Mouse (Mus musculus) right cerebral cortex, postnatal 10 days (tissue): ENCODE measurements at regions not wholly inside any gene's neighbourhood (a gene's known extent, or its start where the extent isn't known, plus 50 kb on each side); places are given as distances from the start of the nearest gene placed in this dataset.
A peak's percentile ranks its signal among the peaks of the same experiment; 100 is the strongest.

Experiments
- DNase-seq, 2 experiments: peaks; one replicate each; pipeline ENCODE4 v3.0.0; 2021; ENCODE audit warnings: low spot score in 2 of 2

- no peak for DNase-seq
Observed at GRCm38 (mm10) chr15:51565543-51565942, 2319.2 kb upstream of the Gm7489 start.

- DNase-seq: no peak
Observed at GRCm38 (mm10) chr15:51570631-51571030, 2314.1 kb upstream of the Gm7489 start.

- no peak for DNase-seq
Observed at GRCm38 (mm10) chr15:51574538-51575105, 2310.1 kb upstream of the Gm7489 start.

DNA sequence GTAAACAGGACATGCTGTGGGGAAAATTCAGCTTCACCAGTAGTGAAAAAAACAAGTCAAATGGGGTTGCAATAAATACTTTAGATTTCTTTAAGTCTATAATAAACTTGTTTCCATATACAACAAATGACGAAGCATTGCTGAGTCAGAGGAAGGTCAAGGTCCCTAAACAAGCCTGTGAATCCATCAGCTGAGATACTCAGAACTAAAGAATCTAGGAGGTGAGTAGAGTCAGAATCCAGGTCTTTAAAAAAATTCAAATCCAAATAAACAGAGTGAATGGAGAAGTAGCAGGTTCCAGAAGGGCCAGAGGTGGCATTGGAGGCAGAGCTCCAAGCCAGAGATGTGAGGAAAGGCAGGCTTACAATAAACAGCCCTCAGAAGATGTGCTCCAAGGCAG lies 2301.1 kb upstream of the Gm7489 start:
- no peak for DNase-seq

GRCm38 (mm10) chr15:51586146-51586545 lies 2298.6 kb upstream of the Gm7489 start:
- no peak for DNase-seq

DNA sequence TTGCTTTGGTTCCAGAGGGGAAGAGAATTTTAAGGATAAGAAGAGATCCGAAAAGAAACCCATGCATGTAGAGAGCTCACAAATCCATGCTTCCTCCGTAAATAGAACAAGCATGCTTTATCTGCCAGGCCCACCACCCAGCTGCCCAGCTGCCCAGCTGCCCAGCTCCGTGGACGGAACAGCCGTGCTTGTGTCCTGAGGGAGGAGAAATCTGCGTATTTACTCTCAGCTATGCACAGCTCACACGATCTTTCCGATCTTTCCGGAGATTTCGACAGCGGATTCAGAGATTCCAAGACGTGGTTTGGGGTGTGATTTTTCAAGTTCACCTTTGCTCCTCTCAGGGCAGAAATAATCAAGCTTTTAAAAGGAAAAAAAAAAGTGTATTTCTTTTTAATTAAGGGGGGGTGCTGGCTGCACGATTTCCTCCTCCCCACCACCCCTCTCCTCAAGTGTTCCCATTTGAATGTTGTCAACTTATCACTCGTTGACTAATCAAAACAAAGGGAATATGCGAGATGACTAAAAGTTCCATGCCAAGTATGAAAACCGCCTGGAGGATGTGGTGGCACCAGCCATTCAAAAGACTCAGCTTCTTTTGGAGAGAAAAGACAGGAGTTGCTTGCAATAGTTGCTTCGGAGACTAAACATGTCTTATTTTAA lies 2293.2 kb upstream of the Gm7489 start:
- peak; percentile 53 to 61 for DNase-seq

- peak; percentile 34 to 38 for DNase-seq
Observed at GRCm38 (mm10) chr15:51592069-51592435, 2292.7 kb upstream of the Gm7489 start.

DNA sequence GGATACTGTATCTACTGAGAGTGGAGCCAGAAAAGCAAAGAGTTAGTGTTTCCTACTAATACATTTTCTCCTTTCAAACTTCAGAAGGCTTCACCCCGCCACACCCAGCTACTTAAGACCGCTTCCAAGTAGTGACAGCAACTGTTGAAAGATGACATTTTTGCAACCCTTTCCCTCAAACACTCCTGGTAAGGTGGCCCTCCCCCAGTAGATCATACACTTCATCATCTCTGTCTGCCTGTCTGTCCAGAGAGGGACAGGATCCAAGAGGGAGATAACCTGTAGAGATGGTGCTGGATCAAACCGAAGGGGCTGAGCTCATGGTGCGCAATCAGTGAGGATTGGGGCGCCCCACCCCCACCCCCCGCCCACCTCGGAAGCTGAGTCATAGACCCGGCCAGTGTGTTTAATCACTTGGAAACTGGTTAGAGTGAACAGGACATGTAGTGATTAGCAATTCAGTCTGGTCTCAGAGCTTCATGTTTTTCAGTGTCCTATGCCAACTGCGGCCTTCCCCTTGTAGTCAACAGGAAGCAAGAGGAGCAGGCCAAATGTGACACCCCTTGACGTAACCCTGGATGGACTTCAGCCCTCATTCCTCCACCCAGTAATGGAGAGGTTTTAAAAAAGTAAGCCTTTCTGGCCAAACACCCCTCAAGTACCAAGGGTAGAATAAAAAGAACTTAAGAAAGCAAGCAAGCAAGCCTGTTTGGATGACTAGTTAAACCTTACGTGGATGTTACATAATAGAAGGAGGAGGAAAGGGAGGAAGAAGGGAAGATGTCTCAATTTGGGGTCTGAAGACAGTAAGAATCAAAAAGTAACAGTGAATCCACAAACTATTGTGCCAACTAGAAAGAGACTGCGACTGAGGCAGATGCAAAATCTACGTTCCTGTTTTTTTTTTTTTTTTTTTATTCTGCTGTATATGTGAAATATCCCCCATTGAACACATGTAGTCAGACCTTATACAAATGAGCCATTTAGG lies 2291.9 kb upstream of the Gm7489 start:
- DNase-seq: no peak

- no peak for DNase-seq
Observed at GRCm38 (mm10) chr15:51594060-51594459, 2290.6 kb upstream of the Gm7489 start.

DNA sequence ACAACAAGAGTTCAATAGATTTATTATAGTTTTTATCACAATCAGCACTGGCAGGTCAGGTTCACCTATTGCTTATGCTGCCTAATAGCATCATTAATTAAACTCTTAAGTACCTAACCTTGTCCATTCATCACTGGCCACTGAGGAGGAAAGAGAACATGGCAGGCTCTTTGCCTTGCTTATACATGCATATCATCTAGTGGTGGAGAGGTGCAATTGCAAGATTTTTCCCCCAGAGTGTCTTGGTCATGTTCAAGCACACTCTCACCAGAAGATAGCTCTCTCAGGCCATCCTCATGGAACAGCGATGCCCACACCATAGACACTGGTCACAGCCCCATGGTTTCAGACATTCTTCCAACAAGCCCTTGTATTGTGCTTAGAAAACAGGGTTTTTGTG lies 2289.1 kb upstream of the Gm7489 start:
- DNase-seq: peak; percentile 28 to 33

DNA sequence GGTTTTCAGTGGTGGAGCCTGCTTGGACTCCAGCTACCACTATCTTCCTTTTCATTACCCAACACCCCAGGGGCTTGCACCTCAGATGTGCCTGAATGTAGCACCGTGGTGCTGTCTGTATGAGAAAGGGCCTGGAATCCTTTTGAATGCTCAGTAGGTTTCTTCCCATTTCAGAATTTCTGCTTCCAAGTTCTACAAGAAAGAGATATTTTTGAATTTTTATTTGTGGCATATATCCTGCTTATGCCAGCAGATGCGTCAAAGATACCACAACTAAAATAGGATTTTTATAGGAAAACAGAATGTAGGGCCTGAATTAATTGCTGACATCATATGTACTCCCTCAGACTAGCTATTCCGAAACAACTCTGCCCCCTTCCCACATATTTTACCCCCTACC lies 2286.9 kb upstream of the Gm7489 start:
- DNase-seq: no peak

- DNase-seq: no peak
Observed at GRCm38 (mm10) chr15:51601128-51601855, 2283.4 kb upstream of the Gm7489 start.

DNA sequence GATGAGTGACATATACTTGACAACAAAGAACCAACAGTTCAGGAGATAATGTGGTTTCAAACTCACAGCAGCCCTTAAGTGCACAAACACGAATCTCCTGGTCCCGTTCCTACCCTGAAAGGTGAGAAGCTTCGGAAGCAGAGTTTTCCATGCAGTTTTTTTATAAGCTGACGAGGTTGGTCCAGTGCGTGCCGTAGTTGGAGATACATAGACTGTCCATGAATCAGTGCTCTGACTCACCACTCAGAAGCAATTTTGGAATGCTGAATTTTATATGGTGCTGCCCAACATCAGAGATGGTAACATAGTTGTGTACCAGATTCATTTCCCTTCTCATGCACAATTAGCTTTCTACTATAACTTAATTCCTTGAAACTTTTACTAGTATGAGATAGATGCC lies 2263.3 kb upstream of the Gm7489 start:
- DNase-seq: no peak

- peak; percentile 27 to 44 for DNase-seq
Observed at GRCm38 (mm10) chr15:51627463-51627862, 2257.2 kb upstream of the Gm7489 start.

- DNase-seq: peak in 1 of 2 experiments; percentile 23
Observed at GRCm38 (mm10) chr15:51628518-51628917, 2256.2 kb upstream of the Gm7489 start.

GRCm38 (mm10) chr15:51631881-51632280 lies 2252.8 kb upstream of the Gm7489 start:
- DNase-seq: no peak

DNA sequence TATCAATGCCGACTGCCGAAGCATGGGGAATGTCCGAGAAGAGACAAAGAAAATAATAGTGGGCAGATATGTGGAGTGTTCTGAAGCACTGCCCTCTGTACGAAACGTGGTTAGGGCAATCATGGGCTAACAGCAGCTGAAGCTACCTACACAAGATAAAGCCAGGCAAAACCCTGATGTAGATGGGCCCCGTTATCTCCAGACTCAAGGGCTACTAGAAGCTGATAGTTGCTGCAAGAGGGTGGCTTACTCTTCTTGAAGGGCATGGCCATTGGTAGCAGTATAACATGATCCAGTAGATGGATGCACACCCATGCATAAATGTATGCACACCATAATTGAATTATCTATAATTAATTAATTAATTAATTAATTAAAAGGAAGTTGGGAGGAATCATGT lies 2251.6 kb upstream of the Gm7489 start:
- no peak for DNase-seq

DNA sequence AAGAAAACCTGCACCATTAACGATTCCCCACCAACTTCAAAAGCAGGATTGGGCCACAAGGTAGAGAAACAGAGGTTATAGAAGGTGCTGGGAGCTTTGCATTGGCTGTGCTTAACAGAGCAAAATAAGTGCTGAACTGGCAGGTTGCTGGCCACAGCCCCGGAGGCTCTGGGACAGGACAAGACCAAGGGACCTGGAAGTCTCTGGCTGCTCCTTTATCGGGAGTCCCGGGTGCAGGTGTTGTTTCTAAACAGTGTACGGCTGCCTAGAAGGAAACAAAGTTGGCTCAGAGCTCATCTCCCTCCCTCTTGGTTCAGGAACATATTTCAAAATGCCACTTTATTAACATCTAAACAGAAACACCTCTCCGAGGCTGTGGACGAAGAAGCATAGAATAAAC lies 2250.0 kb upstream of the Gm7489 start:
- DNase-seq: no peak

DNA sequence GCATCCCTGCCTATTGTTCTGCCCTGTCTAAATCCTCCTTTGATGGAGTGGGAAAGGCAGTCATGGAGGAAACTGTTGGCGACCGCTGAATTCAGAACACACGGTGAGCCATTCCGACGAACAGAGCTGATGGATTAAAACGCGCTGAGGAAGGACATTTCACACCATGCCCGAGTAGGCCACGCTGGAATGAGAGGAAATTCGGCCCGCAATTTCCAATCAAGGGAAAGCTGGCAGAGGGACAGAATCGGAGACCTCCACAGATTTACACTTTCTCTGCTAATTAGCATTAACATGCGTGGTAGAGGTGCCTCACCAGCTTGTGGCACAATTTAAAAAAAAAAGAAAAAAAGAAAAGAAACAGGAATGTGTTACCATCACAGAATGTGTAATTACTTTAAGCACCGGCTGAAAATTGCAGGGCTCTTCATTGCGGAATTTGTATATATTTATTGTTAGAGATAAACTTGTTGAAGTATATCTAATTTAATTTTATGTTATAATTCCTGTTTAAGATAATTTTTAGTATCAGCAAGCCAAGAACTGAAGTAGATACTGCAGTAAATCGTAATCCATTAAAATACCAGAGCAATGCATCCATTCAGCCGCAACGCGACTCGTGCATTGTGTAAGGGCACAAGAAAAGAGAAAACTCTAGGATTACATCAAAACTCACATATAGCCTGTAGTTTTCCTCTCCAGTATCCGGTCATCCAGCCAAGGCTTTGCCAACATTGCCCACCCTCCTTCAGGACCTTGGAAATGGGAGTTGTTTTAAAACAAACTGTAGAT lies 2249.4 kb upstream of the Gm7489 start:
- DNase-seq: peak; percentile 28 to 29

- no peak for DNase-seq
Observed at GRCm38 (mm10) chr15:51637570-51637969, 2247.1 kb upstream of the Gm7489 start.

- no peak for DNase-seq
Observed at GRCm38 (mm10) chr15:51643772-51644311, 2240.9 kb upstream of the Gm7489 start.
